Mouse (Mus musculus) spleen, adult 2 months (tissue): ENCODE data around the gene Nsg2.

Experiments
- CTCF ChIP-seq: fragments of 200-500 bp; IDR thresholded peaks from 2 replicates; pipeline ENCODE4 v1.5.1; 2011; ENCODE audit warnings: mild to moderate bottlenecking, inconsistent platforms; ENCODE audit not compliant: insufficient read depth, insufficient read length, insufficient replicate concordance; ENCODE audit errors: extremely low read depth
- POLR2A ChIP-seq: fragments of 200-500 bp; IDR thresholded peaks from 2 replicates; pipeline ENCODE4 v1.6.1; 2011; ENCODE audit warnings: low read depth, low read length, inconsistent platforms

DNA sequence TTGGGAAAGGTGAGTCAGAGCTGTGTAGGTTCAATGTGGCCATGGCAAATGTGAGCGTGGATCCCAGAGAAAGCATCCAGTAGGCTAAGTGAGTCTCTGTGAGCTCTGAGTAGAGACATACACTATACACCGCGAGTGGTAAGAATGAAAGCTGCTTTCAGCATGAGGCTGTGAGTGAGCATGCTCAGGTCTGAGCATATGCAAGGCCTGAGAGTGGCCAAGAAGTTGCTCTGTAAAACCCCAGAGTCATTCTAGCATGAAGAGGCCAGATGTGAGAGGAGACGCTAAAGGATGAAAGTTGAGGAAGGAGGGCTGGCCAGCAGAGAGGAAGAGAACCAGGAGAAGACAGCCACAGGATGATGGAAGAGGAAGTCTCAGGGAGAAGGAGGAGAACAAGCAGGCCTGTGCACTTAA lies 12.8 kb downstream of the Nsg2 start:
- TF ChIP-seq CTCF (no peak), POLR2A (no peak)
